Mouse (Mus musculus) kidney, adult 2 months (tissue): ENCODE data around the gene Zhx3. TPM values are rescaled to one million over a fixed set of nuclear protein-coding genes. Genes with fewer than 3 reads are reported as not detected.

ENCODE experiments used
- DNase-seq: peaks from one replicate; pipeline ENCODE4 v3.0.0; 2021
- H3K27ac ChIP-seq: fragments of 200-500 bp; 2 replicates; pipeline ENCODE4 v1.5.1; 2012; ENCODE audit warnings: low read depth, low read length, control low read depth, inconsistent platforms; ENCODE audit not compliant: insufficient read depth
- H3K27me3 ChIP-seq: fragments of 200-500 bp; replicated peaks from 2 replicates; pipeline ENCODE4 v1.6.1; 2012; ENCODE audit warnings: mild to moderate bottlenecking, moderate library complexity, low read length, inconsistent platforms; ENCODE audit not compliant: control insufficient read depth, insufficient read depth
- H3K36me3 ChIP-seq: fragments of 200-500 bp; 2 replicates; pipeline ENCODE4 v1.6.1; 2012; ENCODE audit warnings: mild to moderate bottlenecking, moderate library complexity, low read length, inconsistent platforms; ENCODE audit not compliant: control insufficient read depth, insufficient read depth
- H3K4me1 ChIP-seq: fragments of 200-500 bp; 2 replicates; pipeline ENCODE4 v1.6.1; 2011; ENCODE audit warnings: low read length; ENCODE audit not compliant: control insufficient read depth, insufficient read depth
- H3K4me3 ChIP-seq: fragments of 200-500 bp; 2 replicates; pipeline ENCODE4 v1.5.1; 2011; ENCODE audit warnings: mild to moderate bottlenecking, low read depth, low read length, control low read depth; ENCODE audit not compliant: insufficient read depth
- CTCF ChIP-seq: fragments of 200-500 bp; conservative IDR thresholded peaks from 2 replicates; pipeline ENCODE4 v1.5.1; 2011; ENCODE audit warnings: low read depth, mild to moderate bottlenecking, control low read depth, low read length, moderate library complexity, mixed read lengths; ENCODE audit not compliant: insufficient read depth, insufficient read length
- POLR2A ChIP-seq: fragments of 200-500 bp; IDR thresholded peaks from one replicate; pipeline ENCODE4 v1.6.1; 2011; ENCODE audit warnings: low read depth, low read length, control low read depth
- WGBS: fragments of 180-500 bp; shearing (Covaris S2); methylation state at CpG from one replicate; pipeline ENCODE4 v1.1.7; 2018; 5-methylcytosine and 5-hydroxymethylcytosine counted together
- polyA plus RNA-seq: library from polyadenylated mRNA; depleted of rRNA; stranded (reverse); fragments of >200 nt; gene quantifications from 2 replicates; pipeline ENCODE4 v1.2.3, GENCODE M21; 2012

Gene Zhx3
- polyA plus RNA-seq, 1 experiment, result 16.9 TPM

DNA sequence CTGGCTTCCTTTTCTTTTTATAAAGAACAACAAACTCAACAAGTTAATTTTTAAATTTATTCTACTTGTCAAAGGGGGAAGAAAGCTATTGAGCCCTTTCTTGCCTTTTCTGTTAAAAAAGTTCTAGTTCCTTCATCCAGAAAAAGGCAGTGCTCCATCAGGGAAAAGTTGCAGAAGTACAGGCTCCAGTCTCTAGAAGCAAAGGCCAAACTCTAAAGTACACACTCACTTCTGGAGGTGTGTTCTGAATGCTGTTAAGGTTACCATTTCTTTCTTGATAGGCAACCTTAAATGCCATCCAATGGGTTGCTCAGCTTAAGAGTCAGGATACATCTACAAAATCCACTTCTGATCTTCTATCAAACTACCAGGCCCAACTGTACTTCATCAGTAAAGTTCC, 83.1 kb downstream of the Zhx3 start:
- no peaks in the 10 kb centered on the region for H3K36me3 ChIP-seq
- TF ChIP-seq CTCF (no peak), POLR2A (no peak)
- H3K4me3 ChIP-seq, result no peak overlapping the region
- peak overlapping the region; percentile 65 for H3K27ac ChIP-seq
- no peaks in the 10 kb centered on the region for H3K27me3 ChIP-seq
- H3K4me1 ChIP-seq, result peaks cover 27% of the 10 kb centered on the region
- DNase-seq, result peak; percentile 78

DNA sequence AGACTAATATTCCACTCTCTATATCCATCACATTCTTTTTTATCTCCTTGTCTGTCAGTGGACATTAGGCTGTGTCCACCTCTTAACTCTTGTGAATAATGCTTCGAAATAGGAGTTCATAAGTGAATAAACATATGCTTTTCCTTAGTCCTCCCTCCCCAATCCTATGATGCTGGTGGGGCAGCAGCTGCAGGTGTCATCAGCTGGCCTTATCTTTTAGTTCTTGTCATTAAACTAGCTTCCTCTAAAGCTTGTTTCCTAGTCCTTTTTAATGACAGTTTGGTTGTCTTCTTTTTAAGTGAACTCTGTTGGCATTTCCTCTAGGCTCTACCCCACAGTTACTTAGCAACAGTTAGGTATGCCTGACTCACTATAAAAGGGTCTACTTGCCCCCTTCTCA, 83.8 kb downstream of the Zhx3 start:
- H3K36me3 ChIP-seq, result no peaks in the 10 kb centered on the region
- H3K4me3 ChIP-seq, result no peak overlapping the region
- 87% methylated on average over 1 of the region's 1 CpGs for WGBS
- peak overlapping the region; percentile 65; the same call in 1 of the 2 replicates for H3K27ac ChIP-seq
- H3K4me1 ChIP-seq, result peaks cover 27% of the 10 kb centered on the region
- DNase-seq, result no peak
- H3K27me3 ChIP-seq, result no peaks in the 10 kb centered on the region
- TF ChIP-seq POLR2A (no peak), CTCF (no peak)

DNA sequence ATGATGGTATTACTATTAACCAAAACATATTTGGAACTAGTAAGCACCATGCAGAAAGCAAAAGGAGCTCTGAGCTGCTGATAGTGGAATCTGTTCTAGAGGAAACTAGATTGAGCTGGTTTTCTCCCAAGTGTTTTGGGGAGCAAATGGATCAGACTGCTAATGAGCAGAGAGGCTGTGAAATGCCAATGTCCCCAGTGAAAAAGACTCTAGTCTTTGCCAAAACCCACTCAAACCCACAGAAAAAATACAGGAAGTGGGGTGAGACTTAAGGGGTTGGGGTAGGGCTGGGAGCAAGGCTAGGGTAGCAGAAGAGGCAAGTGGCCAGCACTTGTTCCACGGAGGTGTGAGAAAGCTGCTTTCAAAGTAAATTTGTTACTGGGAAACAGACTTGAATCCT, 86.5 kb downstream of the Zhx3 start:
- no peak for DNase-seq
- Histone ChIP-seq H3K4me3 (no peak overlapping the region), H3K36me3 (no peaks in the 10 kb centered on the region), H3K27me3 (no peaks in the 10 kb centered on the region), H3K27ac (peak overlapping the region; percentile 41; the same call in 1 of the 2 replicates), H3K4me1 (peaks cover 18% of the 10 kb centered on the region)
- TF ChIP-seq POLR2A (no peak), CTCF (no peak)
- WGBS, result 25% methylated on average over 1 of the region's 1 CpGs

DNA sequence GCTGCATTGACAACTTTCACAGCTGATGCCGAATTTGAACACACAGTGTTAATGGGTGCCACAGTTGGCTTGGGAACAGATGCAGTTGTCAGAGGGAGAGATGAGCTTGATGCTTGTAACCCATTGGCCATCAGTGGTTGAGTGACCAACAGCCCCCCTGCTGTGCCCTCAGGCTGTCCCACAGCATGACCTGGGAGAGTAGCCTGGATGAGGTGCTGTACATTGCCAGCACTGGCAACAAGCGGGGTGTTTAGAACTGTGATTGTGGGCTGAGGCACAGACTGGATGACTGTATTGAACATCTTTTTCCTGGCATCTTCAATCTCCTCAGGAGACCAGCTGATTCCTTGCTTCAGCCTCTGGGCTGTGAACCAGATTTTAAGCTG, 92.0 kb downstream of the Zhx3 start:
- Histone ChIP-seq H3K27ac (no peak overlapping the region), H3K27me3 (no peaks in the 10 kb centered on the region), H3K4me1 (no peaks in the 10 kb centered on the region; the same call in 1 of the 2 replicates), H3K36me3 (no peaks in the 10 kb centered on the region), H3K4me3 (no peak overlapping the region)
- 97% methylated on average over 2 of the region's 2 CpGs for WGBS
- no peak for DNase-seq
- TF ChIP-seq CTCF, result no peak
- no peak for TF ChIP-seq POLR2A

DNA sequence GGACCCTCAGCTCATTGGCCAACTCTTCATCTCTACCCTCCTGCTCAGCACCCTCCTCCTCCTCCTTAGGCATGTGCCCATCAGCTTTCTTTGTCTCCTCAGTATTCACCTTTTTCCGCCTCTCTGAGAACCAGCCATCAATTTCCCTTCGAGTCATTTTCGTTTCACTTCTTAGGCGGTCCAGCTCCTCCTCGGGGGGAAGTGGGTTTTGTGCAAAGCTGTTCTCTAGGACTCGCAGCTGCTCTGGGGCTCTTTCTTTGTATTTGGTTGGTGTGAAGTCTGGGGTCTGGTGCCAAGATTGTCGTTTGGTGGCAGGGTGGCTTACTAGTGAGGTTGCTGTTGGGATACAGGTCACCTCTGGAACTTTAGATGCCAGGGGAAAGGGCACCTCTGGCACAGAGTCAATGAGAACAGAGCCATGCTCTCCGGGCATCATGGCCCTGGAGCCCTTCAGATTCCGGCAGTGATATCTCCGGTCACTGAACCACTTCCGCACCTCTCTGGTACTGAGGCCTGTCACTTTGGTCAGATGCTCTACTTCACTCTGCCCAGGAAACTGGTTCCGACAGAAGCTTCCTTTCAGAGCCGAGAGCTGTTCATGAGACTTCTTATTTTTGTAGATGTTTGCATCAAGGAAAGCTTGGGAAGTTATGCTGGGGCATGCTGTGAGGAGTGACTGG, 92.5 kb downstream of the Zhx3 start:
- no peaks in the 10 kb centered on the region for H3K27me3 ChIP-seq
- no peak overlapping the region for H3K27ac ChIP-seq
- WGBS, result 84% methylated on average over 13 of the region's 13 CpGs
- no peaks in the 10 kb centered on the region for H3K4me1 ChIP-seq
- DNase-seq, result no peak
- TF ChIP-seq CTCF, result no peak
- TF ChIP-seq POLR2A, result no peak
- no peak overlapping the region for H3K4me3 ChIP-seq
- no peaks in the 10 kb centered on the region; the same call in 1 of the 2 replicates for H3K36me3 ChIP-seq

DNA sequence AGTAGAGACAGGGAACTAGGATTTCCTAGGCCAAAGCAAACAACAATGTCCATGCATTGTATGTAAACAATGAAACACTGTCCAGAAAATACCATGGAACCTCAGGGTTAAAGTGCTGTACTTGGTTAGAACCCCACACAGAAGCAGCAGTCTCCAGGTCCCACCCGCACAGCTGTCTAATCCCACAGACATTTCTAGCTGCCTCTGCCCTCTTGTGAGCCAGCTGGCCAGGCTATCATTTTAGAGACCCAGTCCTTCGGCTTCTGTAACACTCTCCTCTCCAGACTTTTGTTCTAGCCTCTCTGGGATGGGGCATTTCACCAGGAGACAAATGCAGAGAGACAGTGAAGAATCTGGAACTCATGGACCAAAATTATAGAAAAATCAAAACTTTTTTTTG, 94.8 kb downstream of the Zhx3 start:
- Histone ChIP-seq H3K27me3 (no peaks in the 10 kb centered on the region), H3K27ac (no peak overlapping the region), H3K36me3 (no peaks in the 10 kb centered on the region; the same call in none of the 2 replicates), H3K4me3 (no peak overlapping the region), H3K4me1 (no peaks in the 10 kb centered on the region)
- no peak for TF ChIP-seq CTCF
- no peak for DNase-seq
- WGBS, result 79% methylated on average over 2 of the region's 2 CpGs

DNA sequence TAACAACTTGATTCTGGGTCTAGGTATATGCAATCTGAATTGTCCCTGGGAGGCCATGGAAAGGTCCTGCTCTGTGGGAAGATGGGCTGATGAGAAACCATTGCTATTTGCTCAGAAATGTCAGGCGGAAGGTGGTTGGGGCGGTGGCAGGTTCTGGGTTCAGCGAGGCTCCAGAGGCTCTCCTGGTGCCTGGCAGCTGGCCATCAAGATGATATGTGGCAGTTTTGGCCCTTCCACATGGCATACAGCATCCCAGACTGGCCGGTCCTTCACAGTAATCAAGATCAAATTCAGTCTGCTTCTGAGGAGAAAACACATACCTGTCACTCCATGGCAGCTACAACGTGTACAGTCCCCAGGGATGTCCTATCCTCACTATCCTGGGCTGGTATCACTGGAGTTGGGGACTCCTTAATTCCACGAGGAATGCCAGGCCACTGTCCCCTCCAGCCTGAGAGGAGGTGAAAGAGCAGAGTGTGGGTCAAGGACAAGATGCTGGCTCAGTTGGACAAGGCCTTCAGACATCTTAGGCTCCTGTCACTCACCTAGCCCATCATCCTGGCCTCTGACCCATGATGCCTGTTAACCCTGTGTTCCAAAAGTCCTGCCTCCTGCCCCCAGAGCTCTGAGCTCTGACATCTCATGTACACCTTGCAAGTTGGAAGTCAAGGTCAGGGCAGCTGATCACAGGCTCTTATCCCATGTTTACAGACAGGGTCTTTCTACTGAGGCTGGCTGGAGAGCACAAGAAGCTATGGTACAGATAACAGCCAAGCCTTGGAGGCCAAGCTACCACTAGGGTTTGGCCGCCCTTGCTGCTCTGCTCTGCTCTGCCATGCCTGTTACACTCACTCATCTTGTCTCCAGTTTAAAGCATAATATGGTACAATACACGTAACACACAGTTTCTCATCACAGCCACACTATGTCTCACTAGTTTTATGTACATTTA, 101.2 kb downstream of the Zhx3 start:
- WGBS, result 85% methylated on average over 8 of the region's 8 CpGs
- Histone ChIP-seq H3K27me3 (no peaks in the 10 kb centered on the region), H3K27ac (0 out of 2 replicates have a peak overlapping the region, but pooled peaks have one; percentile 22), H3K4me3 (no peak overlapping the region), H3K4me1 (peaks cover 15% of the 10 kb centered on the region; the same call in 1 of the 2 replicates), H3K36me3 (no peaks in the 10 kb centered on the region; the same call in none of the 2 replicates)
- TF ChIP-seq POLR2A, result no peak
- no peak for TF ChIP-seq CTCF
- no peak for DNase-seq
